Mouse (Mus musculus): Measurements from ENCODE around the gene Aff3. TPM values are rescaled to one million over a fixed set of nuclear protein-coding genes. Genes with fewer than 3 reads are reported as not detected.

Gene Aff3
- polyA plus RNA-seq, 1 experiment: not detected

- TF ChIP-seq CTCF (IDR thresholded peaks at IDR 0.05; ENCODE audit: insufficient read depth, low read depth, low read length) (no peak), POLR2A (IDR thresholded peaks at IDR 0.05; ENCODE audit: insufficient read depth, low read depth, low read length) (no peak)
- Histone ChIP-seq H3K27ac (ENCODE audit: insufficient read depth, low read depth, low read length) (no peak overlapping the region), H3K4me3 (ENCODE audit: insufficient read depth, low read depth, low read length) (no peak overlapping the region), H3K4me1 (ENCODE audit: control insufficient read depth, insufficient read depth, low read length) (peaks cover 9% of the 10 kb centered on the region)
- WGBS: 87% methylated on average over 3 of the region's 3 CpGs
These were observed 302.5 kb downstream of the Aff3 start for GRCm38 (mm10) chr1:38362275-38362674.

GRCm38 (mm10) chr1:38358797-38359349, 305.9 kb downstream of the Aff3 start:
- Histone ChIP-seq H3K4me1 (ENCODE audit: control insufficient read depth, insufficient read depth, low read length) (peaks cover 9% of the 10 kb centered on the region), H3K4me3 (ENCODE audit: insufficient read depth, low read depth, low read length) (no peak overlapping the region), H3K27ac (ENCODE audit: insufficient read depth, low read depth, low read length) (peak overlapping the region; percentile 36; the same call in 1 of the 2 replicates)
- TF ChIP-seq POLR2A (IDR thresholded peaks at IDR 0.05; ENCODE audit: insufficient read depth, low read depth, low read length) (no peak), CTCF (IDR thresholded peaks at IDR 0.05; ENCODE audit: insufficient read depth, low read depth, low read length) (no peak)
- WGBS: 60% methylated on average over 26 of the region's 26 CpGs

DNA sequence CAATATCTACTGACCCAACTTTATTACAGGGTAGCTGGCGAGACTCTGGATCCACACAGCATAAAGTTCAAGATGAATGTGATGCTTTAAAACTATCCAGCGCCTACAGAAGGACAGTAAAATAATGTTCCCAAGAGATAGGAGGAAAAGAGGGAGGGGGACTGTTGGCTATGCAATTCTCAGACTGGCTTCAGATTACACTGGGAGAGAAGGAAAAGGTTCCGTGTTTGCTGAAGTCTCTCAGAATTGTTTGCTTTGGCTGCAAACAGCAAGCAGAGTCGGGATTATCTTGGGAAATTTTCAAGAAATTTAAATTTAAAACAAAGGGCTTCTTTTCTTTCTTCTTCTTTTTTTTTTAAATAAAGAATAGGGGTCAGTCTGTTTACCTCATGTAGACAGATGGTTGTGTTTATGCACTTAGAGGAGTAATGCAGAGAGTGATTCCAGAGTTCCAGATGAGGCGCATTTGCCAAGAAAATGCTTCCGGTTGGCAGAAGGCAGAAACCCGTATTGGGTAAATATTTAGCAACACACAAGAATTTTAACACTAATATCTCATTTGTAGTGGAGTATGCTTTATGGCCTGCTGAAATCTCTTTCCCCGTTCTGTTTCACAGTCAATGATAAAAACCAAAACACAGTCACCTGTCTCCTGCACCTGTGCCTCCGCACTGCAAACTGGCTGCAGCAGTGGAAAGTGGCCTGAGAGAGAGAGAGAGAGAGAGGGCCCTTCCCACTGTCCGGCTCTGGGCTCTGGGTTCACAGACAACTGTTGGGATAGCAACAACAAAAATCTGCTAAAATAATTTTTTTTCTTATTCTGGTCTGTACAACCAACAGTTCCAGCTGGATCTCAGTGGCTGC, 306.6 kb downstream of the Aff3 start:
- Histone ChIP-seq H3K4me1 (ENCODE audit: control insufficient read depth, insufficient read depth, low read length) (peaks cover 9% of the 10 kb centered on the region), H3K27ac (ENCODE audit: insufficient read depth, low read depth, low read length) (no peak overlapping the region), H3K4me3 (ENCODE audit: insufficient read depth, low read depth, low read length) (no peak overlapping the region)
- WGBS: 69% methylated on average over 10 of the region's 10 CpGs
- TF ChIP-seq POLR2A (IDR thresholded peaks at IDR 0.05; ENCODE audit: insufficient read depth, low read depth, low read length) (no peak), CTCF (IDR thresholded peaks at IDR 0.05; ENCODE audit: insufficient read depth, low read depth, low read length) (no peak)

DNA sequence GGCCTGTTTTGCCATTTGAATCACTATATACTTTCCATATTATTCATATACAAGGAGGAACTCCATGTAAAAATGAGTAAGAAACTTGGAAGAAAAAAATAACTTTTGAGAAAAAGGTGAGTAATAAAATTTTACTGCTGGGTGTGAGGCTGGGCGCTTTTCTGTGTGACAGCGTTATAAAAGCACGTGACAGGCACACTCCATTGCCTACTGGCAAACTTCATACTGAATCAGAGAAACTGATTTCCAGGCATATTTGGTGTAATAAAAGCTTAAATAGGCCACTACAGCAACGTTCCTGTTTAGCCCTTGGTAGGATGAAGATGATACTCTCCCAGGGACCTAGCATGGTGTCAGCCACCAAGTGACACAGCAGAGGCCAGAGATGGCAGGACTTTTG, 310.2 kb downstream of the Aff3 start:
- WGBS: 87% methylated on average over 4 of the region's 4 CpGs
- Histone ChIP-seq H3K4me3 (ENCODE audit: insufficient read depth, low read depth, low read length) (no peak overlapping the region), H3K27ac (ENCODE audit: insufficient read depth, low read depth, low read length) (no peak overlapping the region), H3K4me1 (ENCODE audit: control insufficient read depth, insufficient read depth, low read length) (peaks cover 9% of the 10 kb centered on the region)
- TF ChIP-seq CTCF (IDR thresholded peaks at IDR 0.05; ENCODE audit: insufficient read depth, low read depth, low read length): no peak
- TF ChIP-seq POLR2A (IDR thresholded peaks at IDR 0.05; ENCODE audit: insufficient read depth, low read depth, low read length): no peak

DNA sequence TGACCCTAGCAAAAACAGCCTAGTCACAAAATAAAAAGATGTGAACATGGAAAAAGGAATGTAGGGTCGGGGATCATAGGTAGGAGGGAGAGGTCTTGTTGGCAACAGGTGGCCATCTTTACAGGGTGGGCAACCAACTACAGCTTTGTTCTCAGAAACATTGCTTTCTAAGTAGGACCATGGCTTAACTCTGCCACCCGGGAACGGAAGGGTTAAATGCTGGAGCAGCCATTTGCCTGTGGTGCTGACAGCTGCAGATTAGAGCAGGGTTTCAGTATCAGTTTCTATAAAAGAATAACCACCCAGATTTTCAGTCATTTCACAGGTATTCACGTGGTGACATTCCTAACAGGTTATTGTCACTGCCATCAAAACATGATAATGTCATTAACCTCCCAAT, 317.4 kb downstream of the Aff3 start:
- no peak overlapping the region for H3K27ac ChIP-seq (ENCODE audit: insufficient read depth, low read depth, low read length)
- WGBS: 83% methylated on average over 4 of the region's 4 CpGs

DNA sequence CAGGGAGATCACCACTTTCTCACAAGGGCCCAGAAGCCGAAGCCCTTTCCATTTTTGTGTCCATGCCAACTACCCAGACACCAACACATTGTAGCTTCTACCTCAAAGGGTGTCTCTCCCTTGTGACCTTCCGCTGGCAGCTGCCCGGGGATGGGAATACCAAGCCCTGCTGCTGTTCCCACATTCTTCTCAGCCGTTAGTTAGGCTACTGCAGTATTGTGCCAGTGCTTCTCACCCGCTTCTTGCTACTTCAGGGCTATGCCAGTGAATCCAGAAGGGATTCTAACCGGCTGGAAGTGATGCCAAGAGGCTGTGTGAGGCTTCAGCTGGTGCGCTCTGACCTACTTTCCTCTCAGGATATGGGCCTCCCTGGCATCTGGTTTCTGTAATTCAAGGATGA, 330.5 kb downstream of the Aff3 start:
- Histone ChIP-seq H3K4me1 (ENCODE audit: control insufficient read depth, insufficient read depth, low read length) (peaks cover 13% of the 10 kb centered on the region), H3K4me3 (ENCODE audit: insufficient read depth, low read depth, low read length) (no peak overlapping the region), H3K27ac (ENCODE audit: insufficient read depth, low read depth, low read length) (peak overlapping the region; percentile 78)
- TF ChIP-seq CTCF (IDR thresholded peaks at IDR 0.05; ENCODE audit: insufficient read depth, low read depth, low read length) (no peak), POLR2A (IDR thresholded peaks at IDR 0.05; ENCODE audit: insufficient read depth, low read depth, low read length) (no peak)
- WGBS: 37% methylated on average over 7 of the region's 7 CpGs

More for the DNA sequence above, 317.4 kb downstream of the Aff3 start:
- H3K4me1 ChIP-seq (ENCODE audit: control insufficient read depth, insufficient read depth, low read length): peaks cover 3% of the 10 kb centered on the region; the same call in 1 of the 2 replicates
- TF ChIP-seq POLR2A (IDR thresholded peaks at IDR 0.05; ENCODE audit: insufficient read depth, low read depth, low read length) (no peak), CTCF (IDR thresholded peaks at IDR 0.05; ENCODE audit: insufficient read depth, low read depth, low read length) (no peak)
- no peak overlapping the region for H3K4me3 ChIP-seq (ENCODE audit: insufficient read depth, low read depth, low read length)

GRCm38 (mm10) chr1:38332919-38333318, 331.8 kb downstream of the Aff3 start:
- no peak for TF ChIP-seq CTCF (IDR thresholded peaks at IDR 0.05; ENCODE audit: insufficient read depth, low read depth, low read length)
- no peak for TF ChIP-seq POLR2A (IDR thresholded peaks at IDR 0.05; ENCODE audit: insufficient read depth, low read depth, low read length)
- H3K4me3 ChIP-seq (ENCODE audit: insufficient read depth, low read depth, low read length): no peak overlapping the region
- peaks cover 13% of the 10 kb centered on the region for H3K4me1 ChIP-seq (ENCODE audit: control insufficient read depth, insufficient read depth, low read length)
- H3K27ac ChIP-seq (ENCODE audit: insufficient read depth, low read depth, low read length): no peak overlapping the region
- WGBS: 63% methylated on average over 5 of the region's 5 CpGs

- WGBS: 30% methylated on average over 5 of the region's 5 CpGs
- peak overlapping the region; percentile 66; the same call in 1 of the 2 replicates for H3K27ac ChIP-seq (ENCODE audit: insufficient read depth, low read depth, low read length)
- H3K4me1 ChIP-seq (ENCODE audit: control insufficient read depth, insufficient read depth, low read length): peaks cover 8% of the 10 kb centered on the region; the same call in 1 of the 2 replicates
- no peak overlapping the region for H3K4me3 ChIP-seq (ENCODE audit: insufficient read depth, low read depth, low read length)
- TF ChIP-seq POLR2A (IDR thresholded peaks at IDR 0.05; ENCODE audit: insufficient read depth, low read depth, low read length) (no peak), CTCF (IDR thresholded peaks at IDR 0.05; ENCODE audit: insufficient read depth, low read depth, low read length) (no peak)
These were observed 340.5 kb downstream of the Aff3 start for GRCm38 (mm10) chr1:38324206-38324605.

GRCm38 (mm10) chr1:38321861-38322260, 342.9 kb downstream of the Aff3 start:
- Histone ChIP-seq H3K4me1 (ENCODE audit: control insufficient read depth, insufficient read depth, low read length) (peaks cover 8% of the 10 kb centered on the region; the same call in 1 of the 2 replicates), H3K27ac (ENCODE audit: insufficient read depth, low read depth, low read length) (no peak overlapping the region), H3K4me3 (ENCODE audit: insufficient read depth, low read depth, low read length) (no peak overlapping the region)
- TF ChIP-seq POLR2A (IDR thresholded peaks at IDR 0.05; ENCODE audit: insufficient read depth, low read depth, low read length): no peak
- no peak for TF ChIP-seq CTCF (IDR thresholded peaks at IDR 0.05; ENCODE audit: insufficient read depth, low read depth, low read length)
- WGBS: 93% methylated on average over 8 of the region's 8 CpGs
